Mouse (Mus musculus) CD4-positive, CD25-positive, alpha-beta regulatory T cell, adult 4 months (primary cell): ENCODE results near the gene Zfp653. TPM values are rescaled to one million over a fixed set of nuclear protein-coding genes. Genes with fewer than 3 reads are reported as not detected.
A peak's percentile ranks its signal among the peaks of the same experiment; 100 is the strongest.
"Not testable (repeated sequence)": the region's sequence is repeated elsewhere in the genome, so short reads cannot be mapped to it uniquely, and the experiment has no call there.

Experiments
- ATAC-seq: one replicate; pipeline ENCODE4 v1.8.0; 2017
- polyA plus RNA-seq, 2 experiments: library from polyadenylated mRNA; unstranded; fragments of 100-300 nt; shearing (Covaris generic); gene quantifications; one replicate each; pipeline ENCODE4 v1.2.1; 2017

Gene Zfp653
- polyA plus RNA-seq = 1 to 10 TPM; 4.7 to 7.3 TPM

- ATAC-seq = peak; percentile 88
These were observed at the start of gene Zfp653, which contains the start of gene Gm49318 for GRCm38 (mm10) chr9:22070791-22071573. Gene Zfp653, minus strand, starts transcription at chr9:22071376. Gene Gm49318, minus strand, starts transcription at chr9:22071259.

GRCm38 (mm10) chr9:22119543-22119942, 48.4 kb upstream of the Zfp653 start:
- ATAC-seq = no peak

- peak; percentile 60 for ATAC-seq
These were observed 46.7 kb upstream of the Zfp653 start for GRCm38 (mm10) chr9:22117754-22118456.

- peak; percentile 98 for ATAC-seq
These were observed 45.7 kb upstream of the Zfp653 start, which contains the start of gene Elof1 for GRCm38 (mm10) chr9:22116740-22117426. Gene Elof1, minus strand, starts transcription at chr9:22117172.

- ATAC-seq = no peak
These were observed 44.9 kb upstream of the Zfp653 start for GRCm38 (mm10) chr9:22116086-22116485.

GRCm38 (mm10) chr9:22115635-22116034, 44.5 kb upstream of the Zfp653 start:
- no peak for ATAC-seq

GRCm38 (mm10) chr9:22108194-22108593, 37.0 kb upstream of the Zfp653 start:
- no peak for ATAC-seq

- ATAC-seq = no peak
These were observed 28.7 kb upstream of the Zfp653 start for GRCm38 (mm10) chr9:22099922-22100321.

- no peak for ATAC-seq
These were observed 28.0 kb upstream of the Zfp653 start, which contains the start of gene Cnn1 for GRCm38 (mm10) chr9:22098993-22099696. Gene Cnn1, plus strand, starts transcription at chr9:22099216.

GRCm38 (mm10) chr9:22095854-22096307, 24.7 kb upstream of the Zfp653 start:
- peak; percentile 99 for ATAC-seq

GRCm38 (mm10) chr9:22092746-22093145, 21.6 kb upstream of the Zfp653 start:
- no peak for ATAC-seq

- no peak for ATAC-seq
These were observed 18.8 kb upstream of the Zfp653 start for GRCm38 (mm10) chr9:22089986-22090385.

- no peak for ATAC-seq
These were observed 18.1 kb upstream of the Zfp653 start for GRCm38 (mm10) chr9:22089281-22089680.

GRCm38 (mm10) chr9:22087034-22087618, 15.9 kb upstream of the Zfp653 start:
- ATAC-seq = no peak

- ATAC-seq = no peak
These were observed 14.8 kb upstream of the Zfp653 start for GRCm38 (mm10) chr9:22086012-22086411.

- peak; percentile 98 for ATAC-seq
These were observed 14.1 kb upstream of the Zfp653 start, which contains the start of gene Ecsit for GRCm38 (mm10) chr9:22085022-22085834. Gene Ecsit, minus strand, starts transcription at chr9:22085438.

GRCm38 (mm10) chr9:22084667-22085021, 13.5 kb upstream of the Zfp653 start:
- ATAC-seq = no peak

GRCm38 (mm10) chr9:22076223-22076622, 5.0 kb upstream of the Zfp653 start:
- no peak for ATAC-seq

- ATAC-seq = not testable (repeated sequence)
These were observed 4.6 kb upstream of the Zfp653 start for GRCm38 (mm10) chr9:22075778-22076177.

GRCm38 (mm10) chr9:22072276-22072675, 1.1 kb upstream of the Zfp653 start:
- ATAC-seq = no peak
